Mouse (Mus musculus): ENCODE measurements around the gene Dusp27.

The Dusp27 gene

GRCm38 (mm10) chr1:166105464-166105863, 22.3 kb downstream of the Dusp27 start:
- no peak for DNase-seq (ENCODE audit: extremely low read depth, low read depth, low spot score)

GRCm38 (mm10) chr1:166104858-166105257, 22.9 kb downstream of the Dusp27 start:
- no peak for DNase-seq (ENCODE audit: extremely low read depth, low read depth, low spot score)

GRCm38 (mm10) chr1:166102920-166103608, 24.7 kb downstream of the Dusp27 start:
- DNase-seq (ENCODE audit: extremely low read depth, low read depth, low spot score): no peak

- DNase-seq (ENCODE audit: extremely low read depth, low read depth, low spot score): no peak
Measured at GRCm38 (mm10) chr1:166098120-166098519, 29.6 kb downstream of the Dusp27 start.

- no peak for DNase-seq (ENCODE audit: extremely low read depth, low read depth, low spot score)
Measured at GRCm38 (mm10) chr1:166094462-166094861, 33.3 kb downstream of the Dusp27 start.

GRCm38 (mm10) chr1:166090306-166090705, 37.4 kb downstream of the Dusp27 start:
- no peak for DNase-seq (ENCODE audit: extremely low read depth, low read depth, low spot score)

- DNase-seq (ENCODE audit: extremely low read depth, low read depth, low spot score): no peak
Measured at GRCm38 (mm10) chr1:166089739-166090138, 38.0 kb downstream of the Dusp27 start.

- no peak for DNase-seq (ENCODE audit: extremely low read depth, low read depth, low spot score)
Measured at GRCm38 (mm10) chr1:166089337-166089736, 38.4 kb downstream of the Dusp27 start.

- DNase-seq (ENCODE audit: extremely low read depth, low read depth, low spot score): no peak
Measured at GRCm38 (mm10) chr1:166088446-166089170, 39.1 kb downstream of the Dusp27 start.

- no peak for DNase-seq (ENCODE audit: extremely low read depth, low read depth, low spot score)
Measured at GRCm38 (mm10) chr1:166077052-166077735, 50.5 kb downstream of the Dusp27 start.

- no peak for DNase-seq (ENCODE audit: extremely low read depth, low read depth, low spot score)
Measured at GRCm38 (mm10) chr1:166067856-166068440, 59.8 kb downstream of the Dusp27 start.

- no peak for DNase-seq (ENCODE audit: extremely low read depth, low read depth, low spot score)
Measured at GRCm38 (mm10) chr1:166063870-166064269, 63.9 kb downstream of the Dusp27 start.

- DNase-seq (ENCODE audit: extremely low read depth, low read depth, low spot score): no peak
Measured at GRCm38 (mm10) chr1:166061532-166061931, 66.2 kb downstream of the Dusp27 start.

- no peak for DNase-seq (ENCODE audit: extremely low read depth, low read depth, low spot score)
Measured at GRCm38 (mm10) chr1:166060406-166060805, 67.3 kb downstream of the Dusp27 start.

- DNase-seq (ENCODE audit: extremely low read depth, low read depth, low spot score): no peak
Measured at GRCm38 (mm10) chr1:166056098-166056756, 71.5 kb downstream of the Dusp27 start.

GRCm38 (mm10) chr1:166053285-166053955, 74.3 kb downstream of the Dusp27 start:
- DNase-seq (ENCODE audit: extremely low read depth, low read depth, low spot score): peak; percentile 18

GRCm38 (mm10) chr1:166049046-166049827, 78.5 kb downstream of the Dusp27 start:
- no peak for DNase-seq (ENCODE audit: extremely low read depth, low read depth, low spot score)

- no peak for DNase-seq (ENCODE audit: extremely low read depth, low read depth, low spot score)
Measured at GRCm38 (mm10) chr1:166048230-166048911, 79.4 kb downstream of the Dusp27 start.
